Mouse (Mus musculus) CH12.LX (cell line): Measurements from ENCODE around the gene Syn3.

Experiments
- CTCF ChIP-seq, 2 experiments: IDR thresholded peaks in 1 of 2; conservative IDR thresholded peaks in 1 of 2; 2 replicates each; pipeline ENCODE4 v1.5.1; 2011 to 2012; ENCODE audit warnings: low read depth in 2 of 2, low read length in 2 of 2, improper control_type of control experiment in 1 of 2, inconsistent platforms in 1 of 2, mild to moderate bottlenecking in 1 of 2, moderate library complexity in 1 of 2
- EP300 ChIP-seq: IDR thresholded peaks from 2 replicates; pipeline ENCODE4 v1.6.1; 2011; ENCODE audit warnings: low read length, improper control_type of control experiment
- POLR2A ChIP-seq: IDR thresholded peaks from 2 replicates; pipeline ENCODE4 v1.6.1; 2011; ENCODE audit warnings: low read depth, mild to moderate bottlenecking, improper control_type of control experiment, low read length
- POLR2AphosphoS2 ChIP-seq: IDR thresholded peaks from 2 replicates; pipeline ENCODE4 v1.6.1; 2011; ENCODE audit warnings: low read depth, low read length, improper control_type of control experiment
- TBP ChIP-seq: conservative IDR thresholded peaks from 2 replicates; pipeline ENCODE4 v1.6.1; 2011; ENCODE audit warnings: low read depth, low read length, improper control_type of control experiment
- ZC3H11A ChIP-seq: IDR thresholded peaks from 2 replicates; pipeline ENCODE4 v1.6.1; 2012; ENCODE audit warnings: low read depth, mild to moderate bottlenecking, inconsistent platforms, low read length, improper control_type of control experiment
- ZNF384 ChIP-seq: IDR thresholded peaks from 2 replicates; pipeline ENCODE4 v1.6.1; 2012; ENCODE audit warnings: low read depth, low read length, improper control_type of control experiment, inconsistent platforms

DNA sequence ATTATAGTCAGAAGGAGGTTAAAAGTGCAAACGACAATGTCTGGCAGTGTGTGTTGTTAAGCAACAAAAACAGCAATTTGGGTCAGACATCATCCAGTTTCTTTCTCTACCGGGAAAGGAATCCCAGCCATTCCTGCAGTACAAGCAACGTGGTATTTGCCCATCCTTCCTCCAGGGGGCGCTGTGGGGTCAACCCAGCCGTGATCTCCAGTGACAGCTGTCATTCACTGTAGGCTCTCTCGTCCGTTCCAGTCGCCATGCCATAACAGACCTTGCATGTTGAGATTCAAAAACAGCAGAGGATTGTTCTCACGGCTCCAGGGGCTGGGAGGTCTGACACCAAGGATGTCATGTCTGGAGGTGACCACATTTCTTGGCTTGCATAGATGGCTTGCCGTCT, 406.8 kb downstream of the Syn3 start:
- TF ChIP-seq POLR2A (no peak), TBP (no peak), ZC3H11A (no peak), EP300 (no peak), ZNF384 (no peak), CTCF (conservative IDR thresholded peaks at IDR 0.05 in 1 of 2, IDR thresholded peaks at IDR 0.05 in 1 of 2; ENCODE audit: low read depth in 2 of 2, low read length in 2 of 2) (peak; percentile 82 to 83), POLR2AphosphoS2 (no peak)
